Mouse (Mus musculus): ENCODE measurements around the gene Cgn. TPM values are rescaled to one million over a fixed set of nuclear protein-coding genes. Genes with fewer than 3 reads are reported as not detected.
A peak's percentile ranks its signal among the peaks of the same experiment; 100 is the strongest.

The Cgn gene
- polyA plus RNA-seq, 1 experiment, result 31.3 TPM

- TF ChIP-seq CTCF (IDR thresholded peaks at IDR 0.05; ENCODE audit: extremely low read depth, insufficient read length, insufficient replicate concordance, low read depth, low read length) (peak; percentile 31; the same call in 1 of the 2 replicates), POLR2A (IDR thresholded peaks at IDR 0.05; ENCODE audit: low read depth, low read length) (no peak)
- H3K36me3 ChIP-seq (ENCODE audit: control insufficient read depth, insufficient read depth, low read length), result no peaks in the 10 kb centered on the region
- no peak overlapping the region for H3K4me3 ChIP-seq (ENCODE audit: low read depth, low read length)
- H3K27ac ChIP-seq (ENCODE audit: insufficient read depth, low read depth, low read length), result no peak overlapping the region
- H3K27me3 ChIP-seq (ENCODE audit: control insufficient read depth, insufficient read depth, low read length), result no peaks in the 10 kb centered on the region
- H3K4me1 ChIP-seq (ENCODE audit: control insufficient read depth, insufficient read depth, insufficient read length, low read length), result no peaks in the 10 kb centered on the region
- WGBS, result 20% methylated on average over 4 of the region's 4 CpGs
Observed at GRCm38 (mm10) chr3:94811628-94812027, 25.3 kb upstream of the Cgn start.

- WGBS, result 65% methylated on average over 1 of the region's 1 CpGs
- Histone ChIP-seq H3K4me1 (ENCODE audit: control insufficient read depth, insufficient read depth, insufficient read length, low read length) (0 out of 2 replicates have a peak, but pooled peaks cover 2% of the 10 kb centered on the region), H3K27me3 (ENCODE audit: control insufficient read depth, insufficient read depth, low read length) (no peaks in the 10 kb centered on the region), H3K27ac (ENCODE audit: insufficient read depth, low read depth, low read length) (no peak overlapping the region), H3K36me3 (ENCODE audit: control insufficient read depth, insufficient read depth, low read length) (no peaks in the 10 kb centered on the region), H3K4me3 (ENCODE audit: low read depth, low read length) (no peak overlapping the region)
- no peak for TF ChIP-seq CTCF (IDR thresholded peaks at IDR 0.05; ENCODE audit: extremely low read depth, insufficient read length, insufficient replicate concordance, low read depth, low read length)
- no peak for TF ChIP-seq POLR2A (IDR thresholded peaks at IDR 0.05; ENCODE audit: low read depth, low read length)
Observed at GRCm38 (mm10) chr3:94808296-94808695, 22.0 kb upstream of the Cgn start.

- Histone ChIP-seq H3K4me3 (ENCODE audit: low read depth, low read length) (no peak overlapping the region), H3K36me3 (ENCODE audit: control insufficient read depth, insufficient read depth, low read length) (no peaks in the 10 kb centered on the region), H3K27ac (ENCODE audit: insufficient read depth, low read depth, low read length) (no peak overlapping the region), H3K4me1 (ENCODE audit: control insufficient read depth, insufficient read depth, insufficient read length, low read length) (peaks cover 2% of the 10 kb centered on the region; the same call in 1 of the 2 replicates), H3K27me3 (ENCODE audit: control insufficient read depth, insufficient read depth, low read length) (no peaks in the 10 kb centered on the region)
- 90% methylated on average over 4 of the region's 4 CpGs for WGBS
- TF ChIP-seq CTCF (IDR thresholded peaks at IDR 0.05; ENCODE audit: extremely low read depth, insufficient read length, insufficient replicate concordance, low read depth, low read length) (no peak), POLR2A (IDR thresholded peaks at IDR 0.05; ENCODE audit: low read depth, low read length) (no peak)
Observed at GRCm38 (mm10) chr3:94804976-94805375, 18.7 kb upstream of the Cgn start.

GRCm38 (mm10) chr3:94804146-94804545 is 17.9 kb upstream of the Cgn start:
- Histone ChIP-seq H3K27me3 (ENCODE audit: control insufficient read depth, insufficient read depth, low read length) (no peaks in the 10 kb centered on the region), H3K27ac (ENCODE audit: insufficient read depth, low read depth, low read length) (no peak overlapping the region), H3K36me3 (ENCODE audit: control insufficient read depth, insufficient read depth, low read length) (no peaks in the 10 kb centered on the region), H3K4me1 (ENCODE audit: control insufficient read depth, insufficient read depth, insufficient read length, low read length) (peaks cover 2% of the 10 kb centered on the region; the same call in 1 of the 2 replicates), H3K4me3 (ENCODE audit: low read depth, low read length) (no peak overlapping the region)
- WGBS, result 17% methylated on average over 10 of the region's 10 CpGs
- TF ChIP-seq POLR2A (IDR thresholded peaks at IDR 0.05; ENCODE audit: low read depth, low read length) (no peak), CTCF (IDR thresholded peaks at IDR 0.05; ENCODE audit: extremely low read depth, insufficient read length, insufficient replicate concordance, low read depth, low read length) (no peak)

GRCm38 (mm10) chr3:94796181-94796580 is 9.9 kb upstream of the Cgn start:
- no peaks in the 10 kb centered on the region for H3K36me3 ChIP-seq (ENCODE audit: control insufficient read depth, insufficient read depth, low read length)
- no peak overlapping the region for H3K27ac ChIP-seq (ENCODE audit: insufficient read depth, low read depth, low read length)
- no peak overlapping the region for H3K4me3 ChIP-seq (ENCODE audit: low read depth, low read length)
- H3K4me1 ChIP-seq (ENCODE audit: control insufficient read depth, insufficient read depth, insufficient read length, low read length), result no peaks in the 10 kb centered on the region
- no peaks in the 10 kb centered on the region for H3K27me3 ChIP-seq (ENCODE audit: control insufficient read depth, insufficient read depth, low read length)
- TF ChIP-seq POLR2A (IDR thresholded peaks at IDR 0.05; ENCODE audit: low read depth, low read length), result no peak
- TF ChIP-seq CTCF (IDR thresholded peaks at IDR 0.05; ENCODE audit: extremely low read depth, insufficient read length, insufficient replicate concordance, low read depth, low read length), result no peak

GRCm38 (mm10) chr3:94795596-94796140 is 9.4 kb upstream of the Cgn start:
- WGBS, result 90% methylated on average over 7 of the region's 7 CpGs
- Histone ChIP-seq H3K4me3 (ENCODE audit: low read depth, low read length) (no peak overlapping the region), H3K36me3 (ENCODE audit: control insufficient read depth, insufficient read depth, low read length) (no peaks in the 10 kb centered on the region), H3K27ac (ENCODE audit: insufficient read depth, low read depth, low read length) (no peak overlapping the region), H3K27me3 (ENCODE audit: control insufficient read depth, insufficient read depth, low read length) (no peaks in the 10 kb centered on the region), H3K4me1 (ENCODE audit: control insufficient read depth, insufficient read depth, insufficient read length, low read length) (no peaks in the 10 kb centered on the region)
- no peak for TF ChIP-seq POLR2A (IDR thresholded peaks at IDR 0.05; ENCODE audit: low read depth, low read length)
- no peak for TF ChIP-seq CTCF (IDR thresholded peaks at IDR 0.05; ENCODE audit: extremely low read depth, insufficient read length, insufficient replicate concordance, low read depth, low read length)

GRCm38 (mm10) chr3:94794359-94794758 is 8.1 kb upstream of the Cgn start:
- no peak overlapping the region for H3K27ac ChIP-seq (ENCODE audit: insufficient read depth, low read depth, low read length)
- H3K36me3 ChIP-seq (ENCODE audit: control insufficient read depth, insufficient read depth, low read length), result no peaks in the 10 kb centered on the region
- H3K4me1 ChIP-seq (ENCODE audit: control insufficient read depth, insufficient read depth, insufficient read length, low read length), result peaks cover 2% of the 10 kb centered on the region; the same call in 1 of the 2 replicates
- TF ChIP-seq POLR2A (IDR thresholded peaks at IDR 0.05; ENCODE audit: low read depth, low read length) (no peak), CTCF (IDR thresholded peaks at IDR 0.05; ENCODE audit: extremely low read depth, insufficient read length, insufficient replicate concordance, low read depth, low read length) (no peak)
- no peak overlapping the region for H3K4me3 ChIP-seq (ENCODE audit: low read depth, low read length)
- H3K27me3 ChIP-seq (ENCODE audit: control insufficient read depth, insufficient read depth, low read length), result no peaks in the 10 kb centered on the region
- 93% methylated on average over 2 of the region's 2 CpGs for WGBS
